Mouse (Mus musculus) megakaryocyte, adult 5-6 weeks (primary cell): Measurements from ENCODE around the gene Ccz1. TPM values are rescaled to one million over a fixed set of nuclear protein-coding genes. Genes with fewer than 3 reads are reported as not detected.

Source experiments
- ATAC-seq: 2 replicates; pipeline ENCODE4 v1.8.0; 2016; ENCODE audit warnings: mild to moderate bottlenecking, inconsistent platforms; ENCODE audit not compliant: poor library complexity, severe bottlenecking
- total RNA-seq, 2 experiments: library from RNA; stranded (forward) in 1 of 2; stranded (reverse) in 1 of 2; fragments of 153-499, 151-499 nt in 1 of 2; fragments of 221-1000, 200-1000 nt in 1 of 2; gene quantifications; 2 replicates each; pipeline versions ENCODE4 v1.2.3 to v1.2.4; 2015 to 2017

Ccz1 gene
- total RNA-seq, 2 experiments from 2014 or later = 85.3 to 98.3 TPM

- ATAC-seq = no peak
These were observed 19.9 kb downstream of the Ccz1 start for GRCm38 (mm10) chr5:143994632-143995365.

GRCm38 (mm10) chr5:143993849-143994248 is 20.8 kb downstream of the Ccz1 start:
- no peak for ATAC-seq

DNA sequence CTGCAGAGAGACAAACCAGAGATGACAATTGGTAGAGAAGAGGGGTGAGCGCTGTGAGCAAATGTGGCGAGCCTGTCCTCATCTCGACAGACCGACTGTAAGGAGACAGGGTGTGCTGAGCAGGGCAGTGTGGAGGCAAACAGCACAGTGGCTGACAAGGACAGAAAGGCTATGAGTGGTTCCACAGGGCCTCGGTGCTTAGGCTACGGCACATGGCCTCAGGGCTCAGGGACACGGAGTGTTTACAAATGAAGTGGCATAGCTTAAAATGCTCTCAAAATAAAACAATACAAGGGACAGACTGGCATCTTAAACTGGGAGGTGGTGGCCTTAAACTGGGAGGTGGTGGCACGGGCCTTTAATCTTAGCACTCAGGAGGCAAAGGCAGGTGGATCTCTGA is 21.4 kb downstream of the Ccz1 start:
- no peak for ATAC-seq

DNA sequence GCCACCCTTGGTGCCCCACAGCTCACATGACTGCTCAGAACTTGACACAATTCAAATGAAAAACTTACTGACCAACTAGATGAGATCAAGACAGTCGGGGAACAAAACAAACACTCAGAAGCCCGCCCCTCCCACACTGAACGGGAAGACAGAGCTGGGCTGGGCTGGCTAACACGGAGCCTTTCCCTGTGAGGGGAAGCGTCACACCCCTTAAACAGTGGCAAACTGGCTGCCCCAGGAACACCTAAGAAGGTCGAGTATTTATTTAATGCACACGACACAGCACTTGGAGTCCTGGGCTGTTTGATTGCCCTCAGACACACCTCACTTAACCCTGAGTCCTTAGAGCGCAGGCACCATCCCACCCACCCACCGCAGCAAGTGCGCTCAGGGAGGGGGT is 22.0 kb downstream of the Ccz1 start:
- ATAC-seq = no peak

DNA sequence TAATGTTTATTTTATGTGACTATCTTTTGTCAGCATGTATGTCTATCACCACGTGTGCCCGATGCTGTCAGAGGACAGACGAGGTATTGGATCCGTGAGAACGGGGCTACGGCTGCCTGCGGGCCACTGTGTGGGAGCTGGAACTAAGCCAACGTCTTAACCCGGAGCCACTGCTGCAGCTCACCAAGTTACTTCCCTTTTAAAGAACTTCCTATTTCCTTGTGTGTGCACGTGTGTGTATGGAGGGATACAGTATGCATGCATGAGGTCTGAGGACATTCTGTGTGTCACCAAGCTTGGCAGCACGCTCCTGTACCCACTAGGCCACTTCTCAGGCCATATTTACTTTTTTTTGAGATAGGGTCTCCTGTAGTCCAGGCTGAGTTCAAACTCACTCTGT is 24.6 kb downstream of the Ccz1 start:
- ATAC-seq = peak; percentile 97

- no peak for ATAC-seq
These were observed 25.6 kb downstream of the Ccz1 start for GRCm38 (mm10) chr5:143989046-143989445.

DNA sequence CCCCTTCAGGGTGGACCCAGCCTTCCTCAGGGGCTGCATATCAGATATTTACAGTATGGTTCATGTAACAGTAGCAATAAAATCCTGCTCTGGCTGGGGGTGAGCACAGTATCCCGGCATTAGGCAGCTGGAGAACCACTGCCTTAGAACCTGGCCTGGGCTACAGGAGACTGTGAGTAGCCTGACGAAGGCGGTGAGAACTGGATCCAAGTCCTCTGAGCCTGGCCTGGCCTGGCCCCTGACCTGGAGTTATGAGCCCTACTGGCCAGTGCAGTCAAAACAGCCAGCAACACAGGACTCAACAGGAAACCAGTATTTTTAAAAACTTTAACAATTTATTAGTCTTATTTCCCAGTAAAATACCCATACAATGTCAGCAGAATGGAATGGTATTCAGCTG is 27.1 kb downstream of the Ccz1 start:
- no peak for ATAC-seq

DNA sequence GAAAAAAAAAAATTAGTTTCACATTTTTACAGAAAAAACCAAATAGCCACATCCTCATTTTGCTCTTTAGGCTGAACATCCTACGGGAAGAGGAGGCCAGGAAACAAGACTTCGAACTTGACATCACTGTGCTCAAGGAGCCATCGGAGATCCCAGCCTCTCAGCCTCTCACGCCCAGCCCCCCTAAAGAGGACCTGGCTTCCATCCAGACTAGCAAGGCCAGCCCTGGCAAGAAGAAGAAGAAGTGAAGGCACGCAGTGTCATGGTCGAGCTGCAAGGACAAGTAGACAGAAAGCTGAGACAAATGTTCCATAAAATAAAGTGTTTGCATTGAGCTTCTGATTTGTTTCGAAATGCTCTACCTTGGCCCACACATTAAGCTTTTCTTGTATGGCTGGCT is 29.3 kb downstream of the Ccz1 start:
- no peak for ATAC-seq

GRCm38 (mm10) chr5:143982361-143982760 is 32.3 kb downstream of the Ccz1 start:
- no peak for ATAC-seq

DNA sequence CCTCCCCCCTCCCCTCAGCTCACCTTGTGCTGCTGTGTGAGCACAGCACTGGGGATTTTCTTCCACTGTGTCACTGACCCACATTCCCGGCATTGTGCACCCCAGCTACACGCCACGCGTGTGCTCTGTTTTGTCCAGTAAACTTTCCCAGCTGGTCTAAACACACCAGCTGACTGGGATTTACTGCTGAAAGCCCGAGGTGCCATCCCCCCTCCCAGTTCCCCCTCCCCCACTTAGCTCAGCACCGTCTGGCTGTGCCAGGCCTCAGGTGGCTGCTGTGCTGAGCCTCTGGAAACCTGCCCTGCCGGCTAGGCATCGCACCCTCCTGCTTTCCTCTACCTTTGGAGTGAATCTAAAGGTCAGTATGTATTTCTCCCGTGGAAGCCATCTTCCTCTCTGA is 33.8 kb downstream of the Ccz1 start:
- no peak for ATAC-seq

- ATAC-seq = 0 out of 2 replicates have a peak, but pooled peaks have one; percentile 18
These were observed 37.8 kb downstream of the Ccz1 start for GRCm38 (mm10) chr5:143976726-143977431.

- no peak for ATAC-seq
These were observed 38.4 kb downstream of the Ccz1 start for GRCm38 (mm10) chr5:143976232-143976631.

GRCm38 (mm10) chr5:143975631-143975933 is 39.1 kb downstream of the Ccz1 start:
- ATAC-seq = peak; percentile 46; the same call in 1 of the 2 replicates

GRCm38 (mm10) chr5:143974931-143975630 is 39.6 kb downstream of the Ccz1 start:
- peak; percentile 97 for ATAC-seq

GRCm38 (mm10) chr5:143972628-143973027 is 42.0 kb downstream of the Ccz1 start:
- no peak for ATAC-seq

DNA sequence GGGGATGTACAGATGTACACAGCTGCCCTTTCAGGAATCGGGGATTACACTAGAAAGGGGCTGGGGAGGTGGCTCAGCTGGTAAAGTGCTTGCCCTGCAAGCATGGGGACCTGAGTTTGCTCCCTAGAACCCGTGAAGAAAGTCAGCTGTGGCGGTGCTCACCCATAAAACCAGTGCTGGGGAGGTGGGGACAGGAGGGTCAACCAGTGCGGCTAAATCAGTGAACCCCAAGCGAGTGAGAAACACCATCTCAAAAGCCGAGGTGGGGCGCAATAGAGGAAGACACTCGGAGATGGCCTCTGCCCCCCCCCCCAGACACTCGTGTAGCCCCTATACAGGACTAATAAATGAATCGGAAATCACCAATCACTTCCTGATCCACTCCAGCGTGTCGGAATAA is 48.0 kb downstream of the Ccz1 start:
- no peak for ATAC-seq

GRCm38 (mm10) chr5:143965586-143966345 is 48.9 kb downstream of the Ccz1 start:
- no peak for ATAC-seq

GRCm38 (mm10) chr5:143961176-143961575 is 53.5 kb downstream of the Ccz1 start:
- no peak for ATAC-seq

- no peak for ATAC-seq
These were observed 55.1 kb downstream of the Ccz1 start for GRCm38 (mm10) chr5:143959551-143959950.

DNA sequence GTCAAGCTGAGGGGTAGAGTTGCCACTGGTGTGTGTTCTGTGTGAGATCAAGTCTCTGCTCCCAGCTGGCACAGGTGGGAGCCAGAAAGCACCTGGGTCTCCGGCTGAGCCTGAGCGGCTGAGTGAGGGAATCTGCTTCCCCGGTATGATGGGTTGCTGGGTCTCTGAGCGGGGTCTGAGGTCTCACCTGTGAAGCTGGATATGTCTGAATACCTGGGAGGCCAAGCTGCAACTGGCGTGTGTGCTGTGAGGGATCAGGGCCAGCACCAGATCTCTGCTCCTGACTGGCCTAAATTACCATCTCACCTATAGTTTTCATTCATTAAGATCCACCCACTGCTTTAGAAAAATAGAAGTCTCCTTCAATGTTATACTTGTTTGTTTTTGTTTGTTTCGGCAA is 57.6 kb downstream of the Ccz1 start:
- no peak for ATAC-seq

DNA sequence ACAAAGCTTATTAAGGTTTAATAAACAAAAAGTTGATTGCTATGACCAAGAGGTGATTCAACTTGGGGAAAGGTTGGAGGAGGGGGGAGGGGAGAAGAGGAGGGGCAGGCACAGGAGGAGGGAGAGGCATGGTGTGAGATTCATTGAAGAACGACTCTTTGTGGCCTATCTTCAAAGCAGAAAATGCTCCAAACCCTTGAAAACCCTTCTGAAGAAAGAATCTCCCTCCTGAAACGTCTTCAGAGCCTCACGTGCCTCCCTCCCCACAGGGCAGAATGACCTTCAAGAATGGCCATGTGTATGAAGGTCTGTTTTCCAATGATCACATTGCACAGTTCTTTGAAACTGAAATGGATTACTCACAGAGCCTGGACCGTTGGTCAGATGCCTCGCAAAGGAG is 64.7 kb downstream of the Ccz1 start:
- no peak for ATAC-seq
